Mouse (Mus musculus) left cerebral cortex, postnatal 10 days (tissue): ENCODE measurements at regions not wholly inside any gene's neighbourhood (a gene's known extent, or its start where the extent isn't known, plus 50 kb on each side); places are given as distances from the start of the nearest gene placed in this dataset.

ENCODE experiments used
- DNase-seq, 2 experiments: peaks; one replicate each; pipeline ENCODE4 v3.0.0; 2021 to 2022; ENCODE audit warnings: low spot score in 2 of 2, mixed read lengths in 1 of 2; ENCODE audit errors: extremely low spot score in 1 of 2
- intact Hi-C: fragments of 180-260 bp; cut with DNase I; formaldehyde crosslinking; loops from one replicate; pipeline ENCODE4 v1.15.1; 2025

GRCm38 (mm10) chr15:62496193-62496592 is 1348.8 kb downstream of the Gsdmc2 start:
- intact Hi-C loops = no loop called here
- DNase-seq = no peak

DNA sequence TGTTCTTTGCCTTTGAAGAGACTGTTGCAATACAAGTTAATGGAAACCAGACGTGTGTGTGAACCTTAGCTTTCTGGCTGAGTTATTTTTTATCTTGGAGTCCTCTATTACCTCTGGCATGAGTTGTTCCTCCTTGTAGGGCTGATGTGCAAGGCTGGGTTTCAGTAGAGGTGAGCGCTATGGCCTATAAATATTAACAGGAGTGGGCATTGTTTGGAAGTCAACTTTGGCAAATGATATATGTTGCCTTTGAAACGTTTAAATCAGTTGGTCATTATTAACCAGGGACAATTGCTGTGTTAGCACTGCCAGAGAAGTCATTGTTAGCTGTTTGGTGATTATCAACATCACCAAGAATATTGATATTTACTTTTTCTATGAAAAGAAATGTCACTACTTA is 1352.6 kb downstream of the Gsdmc2 start:
- no peak for DNase-seq
- intact Hi-C loops = no loop called here

DNA sequence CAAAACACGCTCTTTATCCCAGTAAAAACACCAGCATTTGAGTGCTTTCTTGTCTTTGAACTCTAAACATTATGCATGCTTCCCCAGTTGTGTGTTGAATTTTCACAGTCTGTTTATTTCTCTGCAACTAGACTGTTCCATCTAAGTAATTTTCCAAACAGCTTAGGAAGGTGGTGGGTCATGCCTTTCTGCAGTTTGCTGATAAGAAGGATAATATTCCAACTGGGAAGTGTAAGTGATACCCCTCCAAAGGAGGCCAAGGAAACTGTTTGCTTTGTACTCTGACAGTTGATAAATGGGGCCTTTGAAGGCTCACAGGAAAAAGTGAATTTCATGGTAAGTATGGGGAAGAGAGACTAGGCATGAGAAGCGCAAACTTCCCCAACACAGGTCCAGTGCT is 1354.4 kb downstream of the Gsdmc2 start:
- no peak for DNase-seq
- intact Hi-C loops = no loop called here

DNA sequence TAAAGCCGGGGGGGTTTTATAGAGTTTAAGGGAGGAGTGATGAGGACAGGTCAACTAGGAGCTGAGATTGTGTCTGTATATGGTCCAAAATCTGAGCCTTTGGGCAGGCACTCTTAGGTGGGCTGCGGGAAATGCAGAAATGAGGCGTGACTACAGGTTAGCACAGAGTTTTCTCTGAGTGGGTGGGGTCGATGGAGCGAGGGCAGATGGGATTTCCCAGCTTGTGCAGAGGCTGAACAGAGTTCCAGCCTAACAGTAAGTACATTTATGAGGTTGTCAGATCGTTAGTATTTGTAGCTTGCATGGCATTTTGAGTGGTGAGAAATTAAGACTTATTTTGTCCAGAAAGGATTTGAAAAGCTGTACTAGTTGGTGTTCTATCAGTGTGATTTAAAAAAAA is 1358.4 kb downstream of the Gsdmc2 start:
- no peak for DNase-seq
- intact Hi-C loops = no loop called here

DNA sequence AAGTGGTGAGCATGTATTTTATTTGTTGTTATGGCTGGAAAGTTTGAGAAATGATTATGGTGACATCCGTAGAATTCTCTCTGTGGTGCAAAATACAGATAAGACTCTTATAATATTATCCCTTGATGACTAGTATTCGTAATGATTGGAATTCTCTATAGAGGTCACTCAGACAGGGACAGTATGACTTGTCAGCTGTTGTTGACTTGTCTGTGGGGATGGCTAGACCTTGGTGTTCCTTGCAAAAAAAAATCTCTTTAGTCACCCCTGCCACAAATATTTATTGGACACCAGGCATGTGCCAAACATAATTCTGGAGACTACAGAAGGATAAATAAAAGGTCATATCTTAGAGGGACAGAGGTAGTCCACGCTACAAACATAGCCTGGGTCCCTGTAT is 1360.6 kb downstream of the Gsdmc2 start:
- DNase-seq = no peak
- intact Hi-C loops = no loop called here

DNA sequence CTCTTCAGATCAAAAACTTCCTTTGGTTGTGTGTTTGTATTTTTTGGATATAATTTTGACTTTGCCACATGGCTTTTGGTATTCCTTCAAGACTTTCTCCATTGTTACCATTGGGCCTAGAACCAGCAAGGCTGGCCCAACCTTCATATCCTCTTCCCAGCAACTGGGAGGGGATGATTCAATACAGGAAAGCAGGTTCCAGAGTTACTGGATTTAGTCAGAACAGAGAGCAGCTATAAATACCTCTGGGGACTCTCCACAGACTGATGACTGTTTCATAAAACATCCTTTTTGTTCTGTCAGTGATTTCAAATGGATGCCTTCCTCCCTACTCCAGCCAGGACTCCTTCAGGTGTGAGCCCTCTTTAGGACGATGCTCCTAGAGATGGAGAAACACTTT is 1361.4 kb downstream of the Gsdmc2 start:
- no peak for DNase-seq
- intact Hi-C loops = no loop called here

- intact Hi-C loops = no loop called here
- no peak for DNase-seq
Observed at GRCm38 (mm10) chr15:62482357-62482756, 1362.6 kb downstream of the Gsdmc2 start.

- DNase-seq = no peak
- intact Hi-C loops = no loop called here
Observed at GRCm38 (mm10) chr15:62477779-62478178, 1367.2 kb downstream of the Gsdmc2 start.

DNA sequence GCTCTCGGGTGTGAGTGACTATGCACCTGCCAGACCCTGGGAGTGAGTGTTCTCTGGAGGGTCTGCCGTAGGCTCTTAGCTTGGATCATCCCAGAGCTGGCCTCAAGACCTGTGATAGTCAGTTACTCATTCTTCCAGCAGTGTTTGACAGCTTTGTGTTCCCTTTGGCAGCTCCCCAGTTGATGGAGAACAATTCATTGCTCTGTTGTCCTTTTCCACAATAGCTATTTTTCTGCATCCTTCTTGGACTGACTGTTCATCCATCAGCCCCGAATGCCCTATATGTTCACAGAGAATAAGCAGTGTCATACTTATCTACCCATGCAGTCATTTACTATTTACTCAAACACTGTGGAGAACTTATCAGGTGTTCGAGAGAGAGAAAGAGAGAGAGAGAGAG is 1368.5 kb downstream of the Gsdmc2 start:
- intact Hi-C loops = no loop called here
- DNase-seq = no peak

DNA sequence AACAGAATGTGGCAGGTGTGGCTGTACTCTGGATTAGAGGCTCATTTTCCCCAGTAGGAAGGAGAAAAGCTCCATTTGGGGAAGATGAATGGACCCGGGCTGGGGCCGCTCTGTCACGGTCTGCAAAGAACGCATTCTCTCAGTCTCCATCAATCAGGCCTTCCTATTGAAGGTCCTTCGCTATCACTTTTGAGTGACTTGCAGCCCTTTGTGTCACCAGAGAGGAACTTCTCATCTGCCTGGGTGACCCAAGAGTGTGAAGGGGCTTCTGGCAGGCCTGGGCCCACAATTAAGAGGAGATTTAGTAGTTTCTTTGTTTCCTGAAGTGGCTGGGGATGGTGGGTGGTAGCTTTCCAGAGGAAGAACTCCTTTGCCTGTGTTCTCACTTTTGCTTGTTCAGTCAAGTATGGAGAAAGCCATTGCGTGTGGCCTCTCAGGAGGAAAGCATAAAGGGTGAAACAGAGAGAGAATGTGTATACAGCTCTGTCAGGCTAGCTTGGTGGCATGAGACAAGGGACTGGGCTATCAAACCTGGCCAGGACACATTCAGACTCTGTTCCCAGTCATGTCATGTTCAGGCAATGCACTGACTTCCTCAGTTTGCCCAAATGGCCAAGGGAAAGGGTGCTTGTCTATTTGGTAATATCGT is 1374.2 kb downstream of the Gsdmc2 start:
- no peak for DNase-seq
- intact Hi-C loops = no loop called here

- intact Hi-C loops = no loop called here
- no peak for DNase-seq
Observed at GRCm38 (mm10) chr15:62468076-62468475, 1376.9 kb downstream of the Gsdmc2 start.

DNA sequence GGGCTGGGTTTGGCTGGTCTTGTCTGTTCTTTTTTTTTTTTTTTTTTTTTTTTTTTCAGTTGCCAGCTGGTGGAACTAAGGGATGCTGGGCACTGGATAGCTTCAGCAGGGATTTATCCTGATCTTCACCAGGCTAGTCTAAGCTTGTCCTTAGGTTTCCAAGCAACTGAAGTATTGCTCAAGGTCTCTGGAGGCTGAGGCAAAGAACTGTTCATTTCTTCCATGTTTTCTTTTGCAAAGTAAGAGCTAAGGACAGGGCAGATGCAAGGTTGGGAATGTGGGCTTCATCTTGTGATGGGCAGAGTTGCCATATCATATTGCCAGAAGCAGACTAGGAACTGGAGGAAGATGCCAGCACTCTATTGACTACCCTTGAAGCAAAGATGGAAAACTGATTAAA is 1378.1 kb downstream of the Gsdmc2 start:
- intact Hi-C loops = no loop called here

DNA sequence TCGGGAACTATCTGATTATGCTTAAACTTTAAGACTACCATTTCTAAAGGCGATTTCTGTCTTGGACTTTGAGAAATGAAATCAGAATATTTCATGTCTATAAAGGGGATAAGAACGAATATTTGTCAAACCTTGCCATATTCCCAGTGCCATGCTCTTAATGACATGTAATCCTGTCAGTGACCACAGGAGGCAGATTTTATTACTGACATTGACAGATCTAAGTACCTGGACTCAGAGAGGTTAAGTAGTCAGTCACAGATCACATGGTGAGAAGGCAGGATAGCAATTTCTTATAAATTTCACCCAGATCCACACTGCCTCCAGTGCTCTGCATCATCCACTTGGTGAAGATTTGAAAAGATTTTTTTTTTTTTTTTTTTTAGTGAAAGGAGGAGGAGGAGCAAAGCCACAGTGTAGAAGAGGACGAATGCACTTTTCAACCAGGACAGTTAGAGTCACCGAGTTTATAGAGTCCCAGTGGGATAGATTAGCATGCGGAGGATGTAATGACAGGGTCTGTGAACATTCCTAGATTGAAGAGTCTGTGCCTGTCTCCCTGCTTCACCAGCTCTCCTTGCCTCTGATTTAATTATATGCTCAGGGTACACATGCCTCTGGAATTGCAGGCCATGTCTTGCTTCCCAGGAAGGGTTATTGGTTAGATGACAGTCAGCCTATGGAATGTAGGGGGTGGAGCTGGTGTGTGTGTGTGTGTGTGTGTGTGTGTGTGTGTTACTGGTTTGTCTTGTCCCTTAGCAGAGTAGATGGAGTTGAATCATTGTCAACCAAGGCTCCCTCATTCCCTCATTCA is 1379.7 kb downstream of the Gsdmc2 start:
- no peak for DNase-seq
- intact Hi-C loops = no loop called here

More for the DNA sequence above, 1378.1 kb downstream of the Gsdmc2 start:
- no peak for DNase-seq

DNA sequence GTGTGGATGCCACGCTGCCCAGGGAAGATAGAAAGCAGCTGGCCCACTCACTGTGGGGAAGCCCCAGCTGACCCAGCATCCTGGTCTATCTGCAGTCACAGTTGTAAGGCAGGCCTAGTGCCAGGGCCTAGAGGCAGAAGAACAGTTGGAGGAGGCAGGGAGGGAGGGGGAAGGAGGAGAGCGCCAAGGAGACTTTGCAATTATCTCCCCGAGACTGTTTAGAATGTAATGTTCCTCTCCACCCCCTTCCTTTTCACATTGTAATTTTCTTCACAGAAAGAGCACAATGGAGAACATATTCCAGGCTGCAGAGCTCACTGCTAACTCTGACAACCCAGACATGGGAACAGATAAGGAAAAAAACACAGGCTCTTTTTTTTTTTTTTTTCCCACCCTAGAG is 1382.3 kb downstream of the Gsdmc2 start:
- intact Hi-C loops = no loop called here
- DNase-seq = peak; percentile 52 to 62

DNA sequence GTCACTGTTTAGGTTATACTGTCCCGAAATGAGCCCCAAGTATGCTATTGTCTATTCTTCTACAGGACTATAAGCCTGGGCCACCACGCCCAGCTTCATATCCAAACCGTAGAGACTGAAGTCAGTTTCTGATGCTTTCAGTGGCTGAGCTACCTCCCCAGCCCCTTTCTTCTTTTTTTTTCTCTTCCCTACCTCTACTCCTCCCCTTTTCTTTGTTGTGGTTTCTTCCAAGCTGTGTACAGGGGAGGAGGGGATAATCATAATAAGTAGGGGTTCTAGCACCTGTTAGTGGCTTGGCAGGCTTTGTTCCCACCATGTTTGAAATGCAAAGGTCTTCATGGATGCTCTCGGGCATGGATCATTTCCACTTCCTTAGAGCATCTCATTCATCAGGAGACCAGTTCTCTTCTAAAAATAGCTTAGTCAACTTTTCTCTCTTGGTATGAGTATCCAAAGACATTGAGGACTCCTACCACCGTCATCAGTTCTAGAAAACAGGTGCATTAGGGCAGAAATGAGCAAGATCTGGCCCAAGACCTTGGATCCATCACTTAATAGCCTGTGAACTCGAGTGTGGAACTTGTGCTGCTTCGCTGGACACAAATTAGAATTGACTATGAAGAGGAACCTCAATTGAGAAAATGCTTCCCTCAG is 1383.5 kb downstream of the Gsdmc2 start:
- intact Hi-C loops = no loop called here
- DNase-seq = no peak

- intact Hi-C loops = no loop called here
- no peak for DNase-seq
Observed at GRCm38 (mm10) chr15:62460724-62461123, 1384.3 kb downstream of the Gsdmc2 start.

- intact Hi-C loops = no loop called here
- no peak for DNase-seq
Observed at GRCm38 (mm10) chr15:62460026-62460607, 1384.9 kb downstream of the Gsdmc2 start.

- no peak for DNase-seq
- intact Hi-C loops = no loop called here
Observed at GRCm38 (mm10) chr15:62457990-62458389, 1387.0 kb downstream of the Gsdmc2 start.

DNA sequence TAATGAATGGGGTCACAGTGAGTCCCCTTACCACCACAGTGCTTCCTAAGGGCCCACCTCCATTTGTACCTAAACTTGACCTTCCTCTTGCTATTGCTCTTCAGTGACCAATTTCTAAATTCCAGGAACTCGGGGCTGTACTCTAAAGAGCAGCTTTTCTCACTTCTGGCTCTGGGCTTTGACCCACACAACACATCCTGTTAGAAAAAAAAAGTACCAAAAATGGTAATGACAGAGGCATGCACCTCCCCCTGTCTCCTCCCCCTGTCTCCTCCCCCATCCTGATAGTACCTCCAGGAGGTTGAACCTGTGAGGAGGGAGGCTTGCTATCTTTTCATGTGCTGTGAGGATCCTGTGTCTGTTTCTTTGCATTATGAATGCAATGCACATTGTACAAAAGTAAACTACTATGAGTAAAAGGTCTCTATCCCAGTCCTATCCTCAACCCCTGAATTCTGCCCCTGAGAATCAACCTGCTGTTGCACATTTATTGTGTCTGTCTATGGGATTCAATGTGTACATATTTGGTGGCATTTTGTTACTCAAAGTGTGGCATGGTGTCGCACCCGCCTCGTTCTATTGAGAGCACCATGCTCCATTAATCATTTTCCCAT is 1387.8 kb downstream of the Gsdmc2 start:
- intact Hi-C loops = no loop called here
- no peak for DNase-seq
